Mouse (Mus musculus) lung, adult 18-20 months (tissue): ENCODE measurements around the gene B4galnt2.

Source experiments
- DNase-seq, 2 experiments: peaks; one replicate each; pipeline ENCODE4 v3.0.0; 2022; ENCODE audit warnings: mixed read lengths in 2 of 2

The B4galnt2 gene

GRCm38 (mm10) chr11:95825625-95826024, 89.1 kb downstream of the B4galnt2 start:
- no peak for DNase-seq

GRCm38 (mm10) chr11:95824877-95825243, 89.8 kb downstream of the B4galnt2 start:
- DNase-seq: peak; percentile 58 to 66

GRCm38 (mm10) chr11:95824071-95824876, 90.4 kb downstream of the B4galnt2 start, which contains the start of gene Phospho1:
TSS of gene Phospho1 (plus strand) at chr11:95824499.
- peak; percentile 91 to 94 for DNase-seq

GRCm38 (mm10) chr11:95822437-95822836, 92.3 kb downstream of the B4galnt2 start:
- DNase-seq: no peak

- no peak for DNase-seq
Measured at GRCm38 (mm10) chr11:95821511-95821910, 93.2 kb downstream of the B4galnt2 start.

GRCm38 (mm10) chr11:95819138-95819537, 95.6 kb downstream of the B4galnt2 start:
- peak in 1 of 2 experiments; percentile 39 for DNase-seq
